Mouse (Mus musculus): ENCODE results near the gene E4f1.
A peak's percentile ranks its signal among the peaks of the same experiment; 100 is the strongest.

The E4f1 gene

DNA sequence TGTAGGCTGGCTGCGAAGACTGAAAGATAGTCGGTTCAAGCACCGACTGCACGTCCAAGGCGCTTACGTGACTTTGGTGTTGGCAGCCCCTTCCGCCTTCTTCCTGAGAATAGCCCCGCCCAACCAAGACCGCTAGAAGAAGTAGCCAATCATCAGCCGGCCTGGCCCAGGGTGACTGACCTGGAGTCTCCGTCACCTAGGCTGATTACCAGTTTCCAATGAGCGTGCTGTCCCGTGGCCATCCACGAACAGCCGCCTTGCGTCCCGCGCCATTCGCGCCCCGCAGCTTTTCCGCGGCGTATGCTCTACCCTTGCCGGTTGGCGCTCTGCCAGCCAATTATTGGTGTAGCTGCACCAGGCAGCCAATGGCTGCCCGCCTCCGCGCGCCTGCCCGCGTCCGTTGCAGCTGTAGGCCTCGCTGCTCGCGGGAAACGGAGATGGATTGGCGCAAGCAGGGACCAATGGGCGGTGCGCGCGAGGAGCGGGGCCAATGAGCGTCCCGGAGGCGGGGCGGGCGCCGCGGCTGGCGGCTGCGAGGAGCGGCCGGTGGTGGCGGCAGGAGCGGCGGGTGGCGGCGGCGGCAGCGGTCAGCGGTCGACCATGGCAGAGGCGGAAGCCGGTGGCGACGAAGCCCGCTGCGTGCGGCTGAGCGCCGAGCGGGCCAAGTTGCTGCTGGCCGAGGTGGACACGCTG is at the start of gene E4f1, which contains the start of gene Pgp:
Gene E4f1, minus strand, starts transcription at position 404 of the 693 bp plus-strand sequence.
Gene Pgp, plus strand, starts transcription at position 483 of the 693 bp plus-strand sequence.
- peak; percentile 98 for DNase-seq (ENCODE audit: low spot score in 2 of 2)

DNA sequence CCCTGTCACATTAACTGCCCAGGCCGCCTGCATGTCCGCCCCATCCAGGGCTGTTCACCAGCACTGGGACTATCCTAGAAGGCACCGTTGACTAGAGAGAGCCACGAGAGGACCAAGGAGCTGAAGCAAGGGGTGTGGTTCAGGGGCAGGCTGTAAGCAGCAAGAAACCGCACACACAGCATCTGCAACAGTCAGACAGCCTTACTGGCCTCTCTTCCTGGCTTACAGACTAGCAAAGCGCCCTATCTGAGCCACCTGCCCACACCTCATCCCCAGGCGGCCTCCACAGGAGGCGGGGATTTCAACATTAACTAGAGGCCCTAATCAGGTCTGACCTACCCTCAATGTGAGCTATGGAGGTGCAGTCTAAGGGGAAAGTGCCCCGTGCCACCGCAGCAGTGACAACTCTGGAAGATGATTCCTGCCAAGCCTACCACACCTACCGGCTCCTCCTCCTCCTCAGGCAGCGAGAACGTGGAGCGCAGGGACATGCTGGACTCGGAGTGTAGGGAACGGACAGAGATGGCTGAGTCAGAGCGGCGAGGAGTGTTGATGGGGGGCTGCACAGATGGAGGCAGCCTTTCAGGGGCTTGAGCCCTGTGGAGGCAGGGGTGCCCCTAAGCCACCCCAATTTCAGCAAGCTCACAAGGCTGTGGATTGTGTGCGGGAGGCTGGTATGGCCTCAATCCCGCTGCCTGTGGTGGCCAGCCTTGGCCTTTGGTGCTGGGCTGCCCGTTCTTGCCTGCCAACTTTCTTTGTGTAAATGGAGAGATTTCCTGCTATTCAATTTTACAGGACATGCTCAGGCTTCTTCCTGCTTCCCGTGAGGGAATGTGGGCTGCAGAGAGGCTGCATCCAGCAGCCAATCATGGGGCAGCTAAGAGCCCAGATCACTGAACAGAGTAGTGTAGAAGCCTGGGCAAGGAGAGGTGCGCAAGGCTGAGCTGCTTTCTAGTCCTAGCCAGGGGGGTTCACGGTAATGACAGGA is 44.5 kb upstream of the E4f1 start:
- DNase-seq (ENCODE audit: low spot score in 2 of 2): no peak

GRCm38 (mm10) chr17:24513609-24514008 is 43.5 kb upstream of the E4f1 start:
- no peak for DNase-seq (ENCODE audit: low spot score in 2 of 2)

GRCm38 (mm10) chr17:24507806-24508460 is 37.8 kb upstream of the E4f1 start:
- DNase-seq (ENCODE audit: low spot score in 2 of 2): no peak

GRCm38 (mm10) chr17:24507129-24507664 is 37.1 kb upstream of the E4f1 start:
- DNase-seq (ENCODE audit: low spot score in 2 of 2): no peak

DNA sequence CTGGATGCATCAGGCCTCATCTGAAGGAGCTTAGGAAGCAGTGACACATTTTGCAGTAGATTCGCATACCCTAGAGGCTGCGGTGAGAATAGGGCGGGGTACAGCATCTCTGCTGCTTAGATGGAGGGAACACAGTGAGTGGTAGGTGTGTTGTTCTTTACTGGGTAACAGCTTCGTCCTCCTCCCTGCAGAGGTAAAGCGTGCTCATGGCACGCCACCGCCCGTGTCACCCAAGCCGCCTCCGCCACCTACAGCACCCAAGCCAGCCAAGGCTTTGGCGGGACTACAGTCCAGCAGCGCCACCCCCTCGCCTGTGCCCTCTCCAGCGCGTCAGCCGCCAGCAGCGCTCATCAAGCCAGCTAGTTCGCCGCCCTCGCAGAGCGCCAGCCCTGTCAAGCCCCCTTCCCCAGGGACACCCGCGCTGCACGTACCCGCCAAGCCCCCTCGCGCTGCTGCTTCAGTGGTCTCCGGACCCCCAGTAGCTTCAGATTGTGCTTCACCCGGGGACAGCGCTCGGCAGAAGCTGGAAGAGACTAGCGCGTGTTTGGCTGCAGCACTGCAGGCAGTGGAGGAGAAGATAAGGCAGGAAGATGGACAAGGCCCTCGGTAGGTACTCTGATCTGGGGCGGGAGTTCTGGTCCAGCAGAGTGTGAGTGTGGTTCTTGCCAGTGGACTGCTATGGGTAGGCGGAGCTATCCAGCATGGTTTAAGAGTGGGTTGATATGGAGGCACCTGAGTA is 36.4 kb upstream of the E4f1 start:
- no peak for DNase-seq (ENCODE audit: low spot score in 2 of 2)

DNA sequence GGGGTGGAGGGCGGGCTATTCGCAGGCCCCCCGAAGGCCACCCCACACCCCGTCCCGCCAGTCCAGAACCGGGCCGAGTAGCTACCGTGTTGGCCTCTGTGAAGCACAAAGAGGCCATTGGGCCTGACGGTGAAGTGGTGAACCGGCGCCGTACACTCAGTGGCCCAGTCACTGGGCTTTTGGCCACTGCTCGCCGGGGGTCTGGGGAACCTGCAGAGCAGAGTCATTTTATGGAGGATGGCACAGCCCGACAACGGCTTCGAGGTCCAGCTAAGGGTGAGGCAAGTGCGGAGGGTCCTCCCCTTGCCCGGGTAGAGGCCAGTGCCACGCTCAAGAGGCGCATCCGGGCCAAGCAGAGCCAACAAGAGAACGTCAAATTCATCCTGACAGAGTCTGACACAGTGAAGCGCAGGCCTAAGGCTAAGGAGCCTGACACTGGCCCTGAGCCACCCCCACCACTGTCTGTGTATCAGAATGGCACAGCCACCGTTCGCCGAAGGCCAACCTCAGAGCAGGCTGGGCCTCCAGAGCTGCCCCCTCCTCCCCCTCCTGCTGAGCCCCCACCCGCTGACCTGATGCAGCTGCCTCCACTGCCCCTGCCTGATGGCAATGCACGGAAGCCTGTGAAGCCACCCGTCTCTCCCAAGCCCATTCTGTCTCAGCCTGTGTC is 35.3 kb upstream of the E4f1 start:
- no peak for DNase-seq (ENCODE audit: low spot score in 2 of 2)

- DNase-seq (ENCODE audit: low spot score in 2 of 2): no peak
These were observed 34.0 kb upstream of the E4f1 start for GRCm38 (mm10) chr17:24504085-24504484.

DNA sequence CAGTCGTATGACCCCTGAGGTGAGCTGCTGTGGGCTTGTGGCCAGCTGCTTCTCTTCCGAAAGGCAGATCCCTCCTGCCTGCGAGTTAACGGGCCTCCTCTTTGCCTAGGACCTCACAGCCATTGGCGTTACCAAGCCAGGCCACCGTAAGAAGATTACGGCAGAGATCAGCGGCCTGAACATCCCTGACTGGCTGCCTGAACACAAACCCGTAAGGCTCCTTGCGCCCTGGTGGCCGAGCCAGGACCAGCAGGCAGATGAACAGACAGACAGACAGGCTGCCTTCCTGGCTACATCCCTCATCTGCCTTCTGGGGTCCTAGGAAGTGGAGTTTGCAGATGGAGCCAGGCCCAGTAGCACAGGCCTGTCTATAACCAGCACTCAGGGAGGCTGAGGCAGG is 32.1 kb upstream of the E4f1 start:
- no peak for DNase-seq (ENCODE audit: low spot score in 2 of 2)

DNA sequence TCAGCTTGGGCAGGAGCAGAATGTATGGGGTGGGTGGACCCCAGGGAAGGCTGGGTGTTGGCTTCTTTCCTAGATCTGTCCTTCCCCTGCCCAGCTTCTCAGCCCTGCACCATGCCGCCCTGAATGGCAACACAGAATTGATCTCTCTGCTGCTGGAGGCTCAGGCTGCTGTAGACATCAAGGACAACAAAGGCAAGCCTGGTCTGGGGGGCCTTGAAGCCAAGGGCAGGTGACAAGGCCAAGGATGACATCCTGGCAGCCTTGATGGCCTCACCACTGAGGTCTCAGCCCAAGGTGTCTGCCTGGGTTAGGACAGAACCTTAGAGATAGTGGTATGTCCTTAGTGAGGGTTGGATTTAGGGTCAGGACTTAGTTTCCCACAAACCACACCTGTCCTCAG is 25.9 kb upstream of the E4f1 start:
- DNase-seq (ENCODE audit: low spot score in 2 of 2): no peak

DNA sequence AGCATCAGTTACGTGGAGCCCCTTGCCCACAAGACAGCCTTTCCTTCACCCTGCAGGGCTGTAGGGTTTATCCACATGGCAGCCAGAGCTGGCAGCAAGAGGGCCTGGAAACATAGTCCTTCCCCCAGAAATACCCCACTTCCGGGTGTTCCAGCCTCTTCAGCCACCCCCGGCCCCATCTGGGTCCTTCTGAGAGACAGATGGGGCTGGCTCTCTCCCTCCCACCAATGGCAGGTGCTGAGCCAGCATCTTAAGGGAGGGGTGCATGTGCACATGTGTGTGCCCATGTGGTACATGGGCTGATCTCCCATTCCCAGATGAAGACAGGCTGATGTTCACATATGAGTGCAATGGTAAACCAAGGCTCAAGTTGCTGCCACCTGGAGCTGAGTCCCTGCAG is 25.3 kb upstream of the E4f1 start:
- DNase-seq (ENCODE audit: low spot score in 2 of 2): no peak

GRCm38 (mm10) chr17:24494627-24495335 is 24.7 kb upstream of the E4f1 start:
- peak in 1 of 2 experiments; percentile 42 for DNase-seq (ENCODE audit: low spot score in 2 of 2)

- no peak for DNase-seq (ENCODE audit: low spot score in 2 of 2)
These were observed 20.3 kb upstream of the E4f1 start for GRCm38 (mm10) chr17:24490399-24490798.

GRCm38 (mm10) chr17:24489265-24490030 is 19.3 kb upstream of the E4f1 start:
- no peak for DNase-seq (ENCODE audit: low spot score in 2 of 2)

GRCm38 (mm10) chr17:24488662-24489264 is 18.6 kb upstream of the E4f1 start:
- no peak for DNase-seq (ENCODE audit: low spot score in 2 of 2)

- no peak for DNase-seq (ENCODE audit: low spot score in 2 of 2)
These were observed 18.1 kb upstream of the E4f1 start, which contains the start of gene Caskin1 for GRCm38 (mm10) chr17:24488186-24488661. Gene Caskin1 (plus strand): TSS chr17:24488601.

GRCm38 (mm10) chr17:24485090-24485860 is 15.2 kb upstream of the E4f1 start:
- no peak for DNase-seq (ENCODE audit: low spot score in 2 of 2)

DNA sequence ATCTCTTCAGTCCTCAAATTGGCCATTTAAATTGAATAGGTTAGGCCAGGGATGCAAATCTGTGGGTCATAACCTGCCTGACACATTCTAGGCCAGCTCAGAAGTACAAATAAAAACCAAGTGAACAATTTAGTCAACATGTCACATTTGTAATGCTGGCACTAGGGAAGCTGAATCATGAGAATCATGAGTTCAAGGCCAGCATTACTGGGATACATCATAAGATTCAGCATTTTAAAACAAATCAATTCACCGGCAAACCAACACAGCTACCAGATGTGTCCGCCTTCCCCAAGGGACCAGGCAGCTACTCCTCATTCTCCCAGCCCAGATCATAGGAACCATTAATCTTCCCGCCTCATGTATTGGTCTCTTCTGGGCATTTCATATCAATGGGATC is 13.4 kb upstream of the E4f1 start:
- DNase-seq (ENCODE audit: low spot score in 2 of 2): no peak

All from spleen, postnatal 36 days (tissue).